Mouse (Mus musculus) MEL (cell line): ENCODE data around the gene Ephx1.

Source experiments
- CHD2 ChIP-seq: IDR thresholded peaks from 2 replicates; pipeline ENCODE4 v1.6.1; 2011; ENCODE audit warnings: low read length, improper control_type of control experiment
- CTCF ChIP-seq, 3 experiments: IDR thresholded peaks in 2 of 3; conservative IDR thresholded peaks in 1 of 3; 2 replicates each; pipeline ENCODE4 v1.5.1; 2011 to 2012; ENCODE audit warnings: low read length in 3 of 3, low read depth in 2 of 3, mild to moderate bottlenecking in 2 of 3, improper control_type of control experiment in 1 of 3, inconsistent platforms in 1 of 3, mixed read lengths in 1 of 3, moderate library complexity in 1 of 3; ENCODE audit not compliant: control insufficient read depth in 1 of 3, insufficient read depth in 1 of 3, poor library complexity in 1 of 3, severe bottlenecking in 1 of 3
- E2F4 ChIP-seq: IDR thresholded peaks from 2 replicates; pipeline ENCODE4 v1.6.1; 2011; ENCODE audit warnings: low read depth, low read length, improper control_type of control experiment, borderline replicate concordance
- ETS1 ChIP-seq: IDR thresholded peaks from 2 replicates; pipeline ENCODE4 v1.6.1; 2012; ENCODE audit warnings: low read depth, mild to moderate bottlenecking, inconsistent platforms, low read length, improper control_type of control experiment, moderate library complexity
- GATA1 ChIP-seq: IDR thresholded peaks from 2 replicates; pipeline ENCODE4 v1.6.1; 2011; ENCODE audit warnings: low read depth, low read length, improper control_type of control experiment
- KAT2A ChIP-seq: conservative IDR thresholded peaks from 2 replicates; pipeline ENCODE4 v1.6.1; 2012; ENCODE audit warnings: low read depth, low read length, improper control_type of control experiment, inconsistent platforms
- POLR2A ChIP-seq, 2 experiments: IDR thresholded peaks; 2 replicates each; pipeline ENCODE4 v1.6.1; 2011 to 2012; ENCODE audit warnings: low read length in 2 of 2, mild to moderate bottlenecking in 2 of 2, control low read depth in 1 of 2, improper control_type of control experiment in 1 of 2, low read depth in 1 of 2, moderate library complexity in 1 of 2; ENCODE audit not compliant: control insufficient read depth in 1 of 2, insufficient read depth in 1 of 2, poor library complexity in 1 of 2
- POLR2AphosphoS2 ChIP-seq: IDR thresholded peaks from 2 replicates; pipeline ENCODE4 v1.6.1; 2011; ENCODE audit warnings: low read length, improper control_type of control experiment
- RAD21 ChIP-seq: IDR thresholded peaks from 2 replicates; pipeline ENCODE4 v1.6.1; 2011; ENCODE audit warnings: mild to moderate bottlenecking, low read depth, low read length, improper control_type of control experiment
- SIN3A ChIP-seq: IDR thresholded peaks from 2 replicates; pipeline ENCODE4 v1.6.1; 2012; ENCODE audit warnings: low read length, improper control_type of control experiment, inconsistent platforms
- UBTF ChIP-seq: IDR thresholded peaks from 2 replicates; pipeline ENCODE4 v1.6.1; 2012; ENCODE audit warnings: low read depth, mild to moderate bottlenecking, inconsistent platforms, low read length, improper control_type of control experiment, moderate library complexity, borderline replicate concordance; ENCODE audit not compliant: insufficient read depth

GRCm38 (mm10) chr1:181017212-181017711, 3.4 kb downstream of the Ephx1 start:
- TF ChIP-seq SIN3A (no peak), GATA1 (no peak), POLR2A (IDR thresholded peaks at IDR 0.05; ENCODE audit: control insufficient read depth in 1 of 2, insufficient read depth in 1 of 2, low read depth in 1 of 2, low read length in 2 of 2, poor library complexity in 1 of 2) (no peak), CHD2 (no peak), ETS1 (no peak), CTCF (IDR thresholded peaks at IDR 0.05 in 2 of 3, conservative IDR thresholded peaks at IDR 0.05 in 1 of 3; ENCODE audit: control insufficient read depth in 1 of 3, insufficient read depth in 1 of 3, low read depth in 2 of 3, low read length in 3 of 3, poor library complexity in 1 of 3, severe bottlenecking in 1 of 3) (no peak), KAT2A (no peak), POLR2AphosphoS2 (no peak), E2F4 (no peak), UBTF (no peak), RAD21 (no peak)
